In the genomic region with DNA sequence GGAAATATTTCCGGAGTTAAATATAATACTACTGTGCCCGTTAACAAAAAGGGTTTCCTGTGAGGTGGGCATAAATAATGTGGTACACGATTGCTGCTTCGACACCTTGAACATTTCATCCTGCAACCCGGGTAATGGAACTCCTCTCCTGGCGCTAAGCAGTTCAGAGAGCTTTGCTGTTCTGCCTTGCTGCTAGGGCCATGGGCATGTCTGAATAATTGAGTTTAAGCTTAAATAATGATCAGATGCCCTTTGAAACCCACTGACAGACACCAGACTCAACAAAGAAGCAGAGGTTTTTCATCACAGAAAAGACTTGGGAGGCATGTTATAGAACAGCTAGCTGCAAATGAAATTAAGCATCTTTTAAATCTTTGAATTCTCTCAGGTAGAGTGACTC, we compare ENCODE assay signal across 27 mouse cellular contexts.
A peak's percentile ranks its signal among the peaks of the same experiment; 100 is the strongest.
DNase-seq lines count a peak whose midpoint lies in the region; ATAC-seq lines count a peak whose summit lies in the region.
"Had no signal": no experiment of that assay in that cellular context is flagged by ENCODE, and none has a peak within 500 bp of the region (broad histone marks: within the 10 kb centered on the region; RNA-seq: fewer than 3 reads in every experiment).

No protein-coding gene starts in this region.

- ATAC-seq in forebrain, embryonic 12.5 days (ENCODE audit: low FRiP score) = no peak
- ATAC-seq in embryonic facial prominence, embryonic 12.5 days (ENCODE audit: insufficient number of reproducible peaks, insufficient read depth, low FRiP score, low TSS enrichment) = no peak
- peak; percentile 21; the same call in 1 of the 2 replicates for ATAC-seq in limb, embryonic 11.5 days (ENCODE audit: insufficient number of reproducible peaks, low FRiP score, low TSS enrichment, low read depth)
- ATAC-seq in hindbrain, embryonic 14.5 days (ENCODE audit: low FRiP score) = no peak
- ATAC-seq: forebrain, postnatal 0 days; hindbrain, postnatal 0 days; intestine, embryonic 15.5 days; lung, postnatal 0 days; Patski had no signal

- peaks cover 16% of the 10 kb centered on the region; the same call in 1 of the 2 replicates for H3K4me1 ChIP-seq in forebrain, embryonic 10.5 days
- H3K4me1 ChIP-seq in forebrain, embryonic 12.5 days = no peaks in the 10 kb centered on the region
- peaks cover 11% of the 10 kb centered on the region for H3K4me1 ChIP-seq in embryonic facial prominence, embryonic 12.5 days
- H3K4me1 ChIP-seq in limb, embryonic 11.5 days (ENCODE audit: control insufficient read depth, insufficient read depth, low read length) = no peaks in the 10 kb centered on the region
- H3K4me1 ChIP-seq in hindbrain, embryonic 14.5 days (replicated peaks; ENCODE audit: control insufficient read depth, insufficient read depth, low read length) = no peaks in the 10 kb centered on the region
- H3K4me1 ChIP-seq: intestine, embryonic 15.5 days; liver, embryonic 13.5 days; megakaryocyte, embryonic 14.5 days; midbrain, embryonic 12.5 days; stomach, embryonic 15.5 days had no signal

- no peaks in the 10 kb centered on the region for H3K36me3 ChIP-seq in forebrain, embryonic 10.5 days (replicated peaks)
- no peaks in the 10 kb centered on the region for H3K36me3 ChIP-seq in forebrain, embryonic 12.5 days (replicated peaks)
- H3K36me3 ChIP-seq in embryonic facial prominence, embryonic 12.5 days = no peaks in the 10 kb centered on the region
- H3K36me3 ChIP-seq in limb, embryonic 11.5 days (ENCODE audit: control insufficient read depth, insufficient read depth, low read length) = no peaks in the 10 kb centered on the region
- no peaks in the 10 kb centered on the region for H3K36me3 ChIP-seq in hindbrain, embryonic 14.5 days (replicated peaks; ENCODE audit: control insufficient read depth, insufficient read depth)
- H3K36me3 ChIP-seq: G1E; intestine, embryonic 15.5 days; liver, embryonic 13.5 days; midbrain, embryonic 12.5 days; stomach, embryonic 15.5 days had no signal

- H3K27me3 ChIP-seq in forebrain, embryonic 10.5 days (ENCODE audit: poor library complexity, severe bottlenecking) = no peaks in the 10 kb centered on the region
- H3K27me3 ChIP-seq in forebrain, embryonic 12.5 days = no peaks in the 10 kb centered on the region
- no peaks in the 10 kb centered on the region for H3K27me3 ChIP-seq in embryonic facial prominence, embryonic 12.5 days
- H3K27me3 ChIP-seq in limb, embryonic 11.5 days (ENCODE audit: control insufficient read depth, insufficient read depth, low read length) = no peaks in the 10 kb centered on the region
- no peaks in the 10 kb centered on the region for H3K27me3 ChIP-seq in hindbrain, embryonic 14.5 days (ENCODE audit: control insufficient read depth, insufficient read depth, low read length)
- H3K27me3 ChIP-seq: intestine, embryonic 15.5 days; liver, embryonic 13.5 days; megakaryocyte, embryonic 14.5 days; midbrain, embryonic 12.5 days; Patski; stomach, embryonic 15.5 days had no signal

- peak overlapping the region; percentile 60; the same call in 1 of the 2 replicates for H3K27ac ChIP-seq in forebrain, embryonic 10.5 days
- H3K27ac ChIP-seq in forebrain, embryonic 12.5 days = no peak overlapping the region
- peak overlapping the region; percentile 83 for H3K27ac ChIP-seq in embryonic facial prominence, embryonic 12.5 days
- H3K27ac ChIP-seq in limb, embryonic 11.5 days (replicated peaks; ENCODE audit: low read depth, low read length) = 0 out of 2 replicates have a peak overlapping the region, but pooled peaks have one; percentile 38
- H3K27ac ChIP-seq in hindbrain, embryonic 14.5 days = no peak overlapping the region
- H3K27ac ChIP-seq: hindbrain, postnatal 0 days; intestine, embryonic 15.5 days; kidney, postnatal 0 days; liver, embryonic 13.5 days; midbrain, embryonic 12.5 days; stomach, embryonic 15.5 days had no signal

- H3K9me3 ChIP-seq in forebrain, embryonic 10.5 days = no peaks in the 10 kb centered on the region
- H3K9me3 ChIP-seq in forebrain, embryonic 12.5 days = no peaks in the 10 kb centered on the region
- H3K9me3 ChIP-seq in embryonic facial prominence, embryonic 12.5 days = no peaks in the 10 kb centered on the region
- no peaks in the 10 kb centered on the region for H3K9me3 ChIP-seq in limb, embryonic 11.5 days (ENCODE audit: control insufficient read depth, low read length)
- no peaks in the 10 kb centered on the region for H3K9me3 ChIP-seq in hindbrain, embryonic 14.5 days (ENCODE audit: control insufficient read depth, low read length)
- H3K9me3 ChIP-seq: intestine, embryonic 15.5 days; liver, embryonic 13.5 days; megakaryocyte, embryonic 14.5 days; midbrain, embryonic 12.5 days; stomach, embryonic 15.5 days had no signal

- no peak overlapping the region for H3K4me2 ChIP-seq in forebrain, embryonic 12.5 days
- H3K4me2 ChIP-seq in embryonic facial prominence, embryonic 12.5 days (replicated peaks) = 0 out of 2 replicates have a peak overlapping the region, but pooled peaks have one; percentile 22
- no peak overlapping the region for H3K4me2 ChIP-seq in limb, embryonic 11.5 days (ENCODE audit: low read depth, severe bottlenecking)
- H3K4me2 ChIP-seq in hindbrain, embryonic 14.5 days (replicated peaks) = no peak overlapping the region
- H3K4me2 ChIP-seq: intestine, embryonic 15.5 days; liver, embryonic 13.5 days; midbrain, embryonic 12.5 days; stomach, embryonic 15.5 days had no signal

- DNase-seq in forebrain, embryonic 10.5 days (ENCODE audit: extremely low spot score, low spot score) = no peak
- DNase-seq in limb, embryonic 11.5 days (ENCODE audit: low spot score) = peak; percentile 51
- DNase-seq in adrenal gland, adult (ENCODE audit: inconsistent age in 2 of 2, low spot score in 1 of 2) = no peak
- DNase-seq in urinary bladder, adult 2 months (ENCODE audit: low spot score) = no peak
- DNase-seq in hindbrain, embryonic 14.5 days (ENCODE audit: low spot score) = no peak
- DNase-seq: adrenal gland, postnatal 25 days; cerebellum, adult 11-12 months; cerebellum, postnatal 10 days; forebrain, postnatal 0 days; kidney, adult 8-10 months; kidney, postnatal 4 days; left cerebral cortex, postnatal 4 days; liver, embryonic 13.5 days; lung, adult 18-20 months; lung, postnatal 4 days; thymus, postnatal 25 days had no signal

- 67% methylated on average over 6 of the region's 6 CpGs for WGBS in forebrain, embryonic 10.5 days
- 70% methylated on average over 6 of the region's 6 CpGs for WGBS in forebrain, embryonic 12.5 days
- WGBS in embryonic facial prominence, embryonic 12.5 days = 31% methylated on average over 6 of the region's 6 CpGs
- 17% methylated on average over 6 of the region's 6 CpGs for WGBS in limb, embryonic 11.5 days
- WGBS in hindbrain, embryonic 14.5 days = 69% methylated on average over 6 of the region's 6 CpGs

- no peak overlapping the region for H3K4me3 ChIP-seq in forebrain, embryonic 10.5 days
- H3K4me3 ChIP-seq in forebrain, embryonic 12.5 days (replicated peaks) = no peak overlapping the region
- no peak overlapping the region for H3K4me3 ChIP-seq in embryonic facial prominence, embryonic 12.5 days
- no peak overlapping the region for H3K4me3 ChIP-seq in limb, embryonic 11.5 days (ENCODE audit: low read depth, low read length)
- no peak overlapping the region for H3K4me3 ChIP-seq in hindbrain, embryonic 14.5 days (replicated peaks; ENCODE audit: low read length)
- H3K4me3 ChIP-seq: intestine, embryonic 15.5 days; liver, embryonic 13.5 days; megakaryocyte, embryonic 14.5 days; midbrain, embryonic 12.5 days; stomach, embryonic 15.5 days had no signal

- H3K9ac ChIP-seq in forebrain, embryonic 12.5 days = no peak overlapping the region
- no peak overlapping the region for H3K9ac ChIP-seq in embryonic facial prominence, embryonic 12.5 days
- H3K9ac ChIP-seq in limb, embryonic 11.5 days (ENCODE audit: low read length) = no peak overlapping the region
- no peak overlapping the region for H3K9ac ChIP-seq in hindbrain, embryonic 14.5 days
- H3K9ac ChIP-seq: forebrain, postnatal 0 days; intestine, embryonic 15.5 days; liver, embryonic 13.5 days; midbrain, embryonic 12.5 days; stomach, embryonic 15.5 days had no signal

Comparison
In these comparisons a context has a peak if more than half of its experiments do, and no peak if none do; other contexts are left out.
1. H3K27ac ChIP-seq: peak in forebrain, embryonic 10.5 days (single experiment), embryonic facial prominence, embryonic 12.5 days (single experiment) and limb, embryonic 11.5 days (single experiment); none in forebrain, embryonic 12.5 days (single experiment) and hindbrain, embryonic 14.5 days (single experiment).